Mouse (Mus musculus) MEL (cell line): ENCODE measurements around the gene 4932411N23Rik. TPM values are rescaled to one million over a fixed set of nuclear protein-coding genes. Genes with fewer than 3 reads are reported as not detected.

Experiments
- polyA plus RNA-seq, 2 experiments: library from polyadenylated mRNA; stranded (reverse) in 1 of 2; unstranded in 1 of 2; fragments of >175 nt in 1 of 2; fragments of >200 nt in 1 of 2; gene quantifications; 2 replicates each; pipeline versions ENCODE4 v1.2.1 to v1.2.4; 2012; ENCODE audit warnings: low replicate concordance in 2 of 2, low read depth in 1 of 2; ENCODE audit not compliant: insufficient read length in 2 of 2, insufficient read depth in 1 of 2, missing spikeins in 1 of 2
- total RNA-seq: library from RNA; depleted of rRNA; stranded (reverse); fragments of 300-350 nt; gene quantifications from 2 replicates; pipeline ENCODE4 v1.2.3, GENCODE M21; 2012; rRNA removed

Gene 4932411N23Rik
- total and polyA plus RNA-seq, 3 experiments: not detected

Other genes starting within 250 kb of the 4932411N23Rik start
- gene Gm382, start 224.1 kb upstream of the 4932411N23Rik start, total RNA-seq: not detected in 2 replicates
- not detected for gene Gm382, start 224.1 kb upstream of the 4932411N23Rik start, polyA plus RNA-seq